Mouse (Mus musculus) embryonic facial prominence, embryonic 10.5 days (tissue): ENCODE results near the gene Fcgrt. TPM values are rescaled to one million over a fixed set of nuclear protein-coding genes. Genes with fewer than 3 reads are reported as not detected.

Experiments
- DNase-seq: peaks from one replicate; pipeline ENCODE4 v3.0.0-alpha.2; 2017; ENCODE audit warnings: low spot score
- H3K27ac ChIP-seq: fragments of 300-500 bp; sonication (generic); replicated peaks from 2 replicates; pipeline ENCODE4 v1.5.1; 2016; ENCODE audit warnings: mild to moderate bottlenecking
- H3K27me3 ChIP-seq: fragments of 300-500 bp; sonication (generic); replicated peaks from 2 replicates; pipeline ENCODE4 v1.6.1; 2016; ENCODE audit warnings: low read depth, mild to moderate bottlenecking; ENCODE audit not compliant: poor library complexity, severe bottlenecking
- H3K36me3 ChIP-seq: fragments of 300-500 bp; sonication (generic); replicated peaks from 2 replicates; pipeline ENCODE4 v1.6.1; 2016; ENCODE audit warnings: mild to moderate bottlenecking, moderate library complexity
- H3K4me1 ChIP-seq: fragments of 300-500 bp; sonication (generic); 2 replicates; pipeline ENCODE4 v1.6.1; 2016
- H3K4me3 ChIP-seq: fragments of 300-500 bp; sonication (generic); 2 replicates; pipeline ENCODE4 v1.5.1; 2016; ENCODE audit warnings: mild to moderate bottlenecking, moderate library complexity
- H3K9me3 ChIP-seq: fragments of 300-500 bp; sonication (generic); 2 replicates; pipeline ENCODE4 v1.6.1; 2016; ENCODE audit warnings: mild to moderate bottlenecking
- WGBS: fragments of 180-500 bp; shearing (Covaris S2); methylation state at CpG from one replicate; pipeline ENCODE4 v1.1.7; 2016; 5-methylcytosine and 5-hydroxymethylcytosine counted together
- polyA plus RNA-seq: library from polyadenylated mRNA; unstranded; fragments of >200 nt; fragmentation: Nextera tagmentation; extraction: Ambion mirVana; gene quantifications from 2 replicates; pipeline ENCODE4 v1.2.1, GENCODE M21; 2016

The Fcgrt gene
- polyA plus RNA-seq, 1 experiment from 2014 or later = 6.0 TPM

GRCm38 (mm10) chr7:45139904-45140723 lies 36.5 kb upstream of the Fcgrt start:
- Histone ChIP-seq H3K27me3 (peaks cover 24% of the 10 kb centered on the region), H3K9me3 (no peaks in the 10 kb centered on the region), H3K4me3 (no peak overlapping the region), H3K4me1 (peaks cover 13% of the 10 kb centered on the region), H3K27ac (no peak overlapping the region), H3K36me3 (peaks cover 40% of the 10 kb centered on the region)
- WGBS = 77% methylated on average over 8 of the region's 8 CpGs
- no peak for DNase-seq

- Histone ChIP-seq H3K4me1 (peaks cover 24% of the 10 kb centered on the region), H3K27me3 (peaks cover 33% of the 10 kb centered on the region), H3K4me3 (no peak overlapping the region), H3K27ac (no peak overlapping the region), H3K36me3 (peaks cover 22% of the 10 kb centered on the region), H3K9me3 (no peaks in the 10 kb centered on the region)
- 88% methylated on average over 1 of the region's 1 CpGs for WGBS
- no peak for DNase-seq
Observed at GRCm38 (mm10) chr7:45138403-45138802, 34.8 kb upstream of the Fcgrt start.

- Histone ChIP-seq H3K4me3 (0 out of 2 replicates have a peak overlapping the region, but pooled peaks have one; percentile 6), H3K9me3 (no peaks in the 10 kb centered on the region), H3K27ac (0 out of 2 replicates have a peak overlapping the region, but pooled peaks have one; percentile 14), H3K4me1 (peaks cover 24% of the 10 kb centered on the region), H3K27me3 (peaks cover 33% of the 10 kb centered on the region), H3K36me3 (peaks cover 12% of the 10 kb centered on the region)
- no peak for DNase-seq
- WGBS = 84% methylated on average over 12 of the region's 12 CpGs
Observed at GRCm38 (mm10) chr7:45137171-45138006, 33.7 kb upstream of the Fcgrt start.

GRCm38 (mm10) chr7:45135993-45136567 lies 32.4 kb upstream of the Fcgrt start, which contains the start of the genes Gm45713 and Flt3l:
Gm45713 (minus strand) TSS chr7:45136231.
Flt3l (minus strand) TSS chr7:45136432.
- peak within 1 kb of the TSS; percentile 63 for H3K27ac ChIP-seq
- peak; percentile 86 for DNase-seq
- peak within 1 kb of the TSS; percentile 63 for H3K4me3 ChIP-seq
- no peaks in the 10 kb centered on the region; the same call in 1 of the 2 replicates for H3K36me3 ChIP-seq
- peaks cover 37% of the 10 kb centered on the region for H3K27me3 ChIP-seq
- H3K4me1 ChIP-seq = peaks cover 27% of the 10 kb centered on the region
- H3K9me3 ChIP-seq = no peaks in the 10 kb centered on the region
- 5% methylated on average over 29 of the region's 29 CpGs for WGBS

- H3K27ac ChIP-seq = 0 out of 2 replicates have a peak overlapping the region, but pooled peaks have one; percentile 63
- H3K27me3 ChIP-seq = peaks cover 37% of the 10 kb centered on the region
- H3K36me3 ChIP-seq = no peaks in the 10 kb centered on the region; the same call in 1 of the 2 replicates
- H3K4me3 ChIP-seq = peak overlapping the region; percentile 63
- DNase-seq = no peak
- H3K9me3 ChIP-seq = no peaks in the 10 kb centered on the region
- peaks cover 27% of the 10 kb centered on the region for H3K4me1 ChIP-seq
- WGBS = 78% methylated on average over 3 of the region's 3 CpGs
Observed at GRCm38 (mm10) chr7:45135370-45135769, 31.7 kb upstream of the Fcgrt start.

GRCm38 (mm10) chr7:45134544-45135026 lies 30.9 kb upstream of the Fcgrt start:
- Histone ChIP-seq H3K36me3 (no peaks in the 10 kb centered on the region), H3K4me3 (peak overlapping the region; percentile 63; the same call in 1 of the 2 replicates), H3K27ac (no peak overlapping the region), H3K27me3 (peaks cover 37% of the 10 kb centered on the region), H3K4me1 (peaks cover 31% of the 10 kb centered on the region), H3K9me3 (no peaks in the 10 kb centered on the region)
- peak; percentile 48 for DNase-seq
- WGBS = 5% methylated on average over 12 of the region's 12 CpGs

- no peak for DNase-seq
- Histone ChIP-seq H3K4me3 (no peak overlapping the region), H3K36me3 (no peaks in the 10 kb centered on the region), H3K4me1 (peaks cover 35% of the 10 kb centered on the region), H3K27me3 (peaks cover 37% of the 10 kb centered on the region), H3K9me3 (no peaks in the 10 kb centered on the region), H3K27ac (no peak overlapping the region; the same call in 1 of the 2 replicates)
- WGBS = 75% methylated on average over 8 of the region's 8 CpGs
Observed at GRCm38 (mm10) chr7:45133446-45134159, 30.0 kb upstream of the Fcgrt start.

- Histone ChIP-seq H3K27me3 (peaks cover 29% of the 10 kb centered on the region), H3K27ac (0 out of 2 replicates have a peak overlapping the region, but pooled peaks have one; percentile 37), H3K4me3 (peak overlapping the region; percentile 28; the same call in 1 of the 2 replicates), H3K9me3 (no peaks in the 10 kb centered on the region), H3K36me3 (peaks cover 11% of the 10 kb centered on the region), H3K4me1 (peaks cover 42% of the 10 kb centered on the region)
- DNase-seq = no peak
- 82% methylated on average over 11 of the region's 11 CpGs for WGBS
Observed at GRCm38 (mm10) chr7:45131850-45132249, 28.2 kb upstream of the Fcgrt start.

- Histone ChIP-seq H3K36me3 (peaks cover 30% of the 10 kb centered on the region), H3K4me1 (peaks cover 53% of the 10 kb centered on the region), H3K4me3 (peak overlapping the region; percentile 88), H3K9me3 (no peaks in the 10 kb centered on the region), H3K27ac (peak overlapping the region; percentile 100), H3K27me3 (peaks cover 12% of the 10 kb centered on the region)
- peak; percentile 36 for DNase-seq
- 56% methylated on average over 15 of the region's 15 CpGs for WGBS
Observed at GRCm38 (mm10) chr7:45129776-45130512, 26.3 kb upstream of the Fcgrt start.

GRCm38 (mm10) chr7:45129318-45129717 lies 25.7 kb upstream of the Fcgrt start:
- WGBS = under 1% methylated on average over 17 of the region's 17 CpGs
- H3K27me3 ChIP-seq = peaks cover 5% of the 10 kb centered on the region; the same call in 1 of the 2 replicates
- H3K4me1 ChIP-seq = peaks cover 53% of the 10 kb centered on the region
- H3K36me3 ChIP-seq = peaks cover 31% of the 10 kb centered on the region
- peak; percentile 80 for DNase-seq
- no peaks in the 10 kb centered on the region for H3K9me3 ChIP-seq
- peak overlapping the region; percentile 88 for H3K4me3 ChIP-seq
- H3K27ac ChIP-seq = peak overlapping the region; percentile 100
